Mouse (Mus musculus) forebrain, embryonic 12.5 days (tissue): Measurements from ENCODE around the gene Tada1. TPM values are rescaled to one million over a fixed set of nuclear protein-coding genes. Genes with fewer than 3 reads are reported as not detected.

Experiments used
- ATAC-seq: fragments of 200-750 bp; cut with Nextera tagmentation; 2 replicates; pipeline ENCODE4 v1.8.0; 2017; ENCODE audit warnings: moderate TSS enrichment; ENCODE audit not compliant: low FRiP score
- H3K27ac ChIP-seq: fragments of 300-500 bp; sonication (generic); 2 replicates; pipeline ENCODE4 v1.5.1; 2016; ENCODE audit warnings: mild to moderate bottlenecking
- H3K27me3 ChIP-seq: fragments of 300-500 bp; sonication (generic); 2 replicates; pipeline ENCODE4 v1.6.1; 2016; ENCODE audit warnings: mild to moderate bottlenecking
- H3K36me3 ChIP-seq: fragments of 300-500 bp; sonication (generic); replicated peaks from 2 replicates; pipeline ENCODE4 v1.6.1; 2016; ENCODE audit warnings: mild to moderate bottlenecking
- H3K4me1 ChIP-seq: fragments of 300-500 bp; sonication (generic); 2 replicates; pipeline ENCODE4 v1.6.1; 2016
- H3K4me2 ChIP-seq: fragments of 300-500 bp; sonication (generic); 2 replicates; pipeline ENCODE4 v1.6.1; 2016; ENCODE audit warnings: mild to moderate bottlenecking, moderate library complexity
- H3K4me3 ChIP-seq: fragments of 300-500 bp; sonication (generic); replicated peaks from 2 replicates; pipeline ENCODE4 v1.5.1; 2016; ENCODE audit warnings: mild to moderate bottlenecking
- H3K9ac ChIP-seq: fragments of 300-500 bp; sonication (generic); 2 replicates; pipeline ENCODE4 v1.6.1; 2016; ENCODE audit warnings: mild to moderate bottlenecking
- H3K9me3 ChIP-seq: fragments of 300-500 bp; sonication (generic); 2 replicates; pipeline ENCODE4 v1.6.1; 2016
- WGBS: fragments of 180-500 bp; shearing (Covaris S2); methylation state at CpG from one replicate; pipeline ENCODE4 v1.1.7; 2016; 5-methylcytosine and 5-hydroxymethylcytosine counted together
- polyA plus RNA-seq: library from polyadenylated mRNA; unstranded; fragments of >200 nt; fragmentation: Nextera tagmentation; extraction: Ambion mirVana; gene quantifications from 2 replicates; pipeline ENCODE4 v1.2.1, GENCODE M21; 2016

The Tada1 gene
- polyA plus RNA-seq, 1 experiment from 2014 or later = 63.0 TPM

DNA sequence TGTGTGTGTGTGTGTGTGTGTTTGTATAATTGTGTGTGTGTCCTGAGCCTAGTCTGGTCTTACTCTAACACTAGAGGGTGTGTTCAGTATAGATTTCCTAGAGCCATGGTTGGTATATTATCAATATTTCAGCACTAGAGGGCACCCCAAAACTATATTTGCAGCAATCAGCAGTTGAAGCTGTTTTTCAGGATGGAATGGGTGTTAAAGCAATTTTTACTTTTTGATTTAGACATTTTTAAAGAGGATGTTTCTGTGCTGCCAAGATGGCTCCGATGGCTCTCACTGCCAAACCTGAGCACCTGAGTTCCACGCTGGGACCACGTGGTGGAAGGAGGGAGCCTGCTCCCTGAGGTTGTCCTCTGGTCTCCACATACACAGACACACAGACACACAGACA, 50.2 kb downstream of the Tada1 start:
- WGBS = 67% methylated on average over 3 of the region's 3 CpGs

DNA sequence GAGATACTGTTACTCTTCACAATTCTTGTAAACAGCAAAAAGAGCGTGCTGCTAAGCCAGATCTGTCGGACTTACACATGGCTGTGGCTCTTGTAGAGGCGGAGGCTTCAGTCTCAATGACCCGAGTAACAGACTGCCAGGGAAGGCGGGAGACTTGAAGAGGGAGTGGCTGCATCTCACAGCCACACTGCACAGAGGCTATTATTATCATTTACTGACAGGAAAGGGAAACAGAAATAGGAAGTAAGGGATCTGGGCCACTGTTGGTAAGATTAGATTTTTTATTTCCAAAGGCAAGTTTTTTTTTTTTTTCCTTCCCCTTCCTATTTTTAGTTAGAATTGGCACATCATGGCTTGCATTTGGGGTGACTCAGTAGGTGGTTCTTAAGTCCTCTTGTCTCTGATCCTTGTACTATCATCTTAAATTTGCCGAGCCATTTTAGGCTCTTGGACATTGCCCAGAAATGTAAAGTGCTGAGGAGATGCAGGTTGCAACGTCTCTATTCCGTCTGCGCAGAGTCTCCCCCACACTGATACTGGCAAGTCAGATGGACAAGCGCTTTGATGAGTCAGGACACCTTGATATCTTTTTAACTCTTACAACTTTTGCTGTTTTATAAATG, 51.0 kb downstream of the Tada1 start:
- Histone ChIP-seq H3K9me3 (no peaks in the 10 kb centered on the region), H3K9ac (no peak overlapping the region), H3K27ac (no peak overlapping the region), H3K4me3 (no peak overlapping the region), H3K36me3 (no peaks in the 10 kb centered on the region), H3K4me1 (0 out of 2 replicates have a peak, but pooled peaks cover 2% of the 10 kb centered on the region), H3K4me2 (no peak overlapping the region), H3K27me3 (no peaks in the 10 kb centered on the region)
- WGBS = 66% methylated on average over 10 of the region's 10 CpGs
- no peak for ATAC-seq

More for the DNA sequence above, 50.2 kb downstream of the Tada1 start:
- Histone ChIP-seq H3K27me3 (no peaks in the 10 kb centered on the region), H3K4me1 (0 out of 2 replicates have a peak, but pooled peaks cover 2% of the 10 kb centered on the region), H3K9ac (no peak overlapping the region), H3K27ac (no peak overlapping the region), H3K9me3 (no peaks in the 10 kb centered on the region), H3K4me2 (no peak overlapping the region), H3K4me3 (no peak overlapping the region), H3K36me3 (no peaks in the 10 kb centered on the region)
- peak; percentile 23; the same call in 1 of the 2 replicates for ATAC-seq

DNA sequence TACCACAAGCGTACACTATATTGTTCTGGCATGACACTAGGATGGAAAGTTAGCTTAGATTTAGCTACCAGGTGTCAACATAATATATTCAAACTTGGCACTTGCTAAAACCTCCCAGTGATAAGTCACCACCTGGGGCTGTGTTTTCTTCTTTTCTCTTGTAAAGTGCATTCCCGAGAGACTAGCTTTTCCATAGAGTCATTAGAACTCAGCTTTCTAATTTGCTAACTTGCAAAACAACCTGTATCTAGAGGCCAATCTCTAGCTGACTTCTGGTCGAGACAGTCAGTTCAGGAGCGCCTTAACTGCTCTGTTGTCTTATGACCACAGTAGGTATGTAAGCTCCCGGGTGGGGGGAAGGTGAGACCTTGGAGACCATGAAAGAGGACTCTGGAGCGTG, 60.5 kb downstream of the Tada1 start:
- no peaks in the 10 kb centered on the region for H3K9me3 ChIP-seq
- ATAC-seq = no peak
- H3K9ac ChIP-seq = no peak overlapping the region
- H3K4me3 ChIP-seq = no peak overlapping the region
- no peak overlapping the region for H3K27ac ChIP-seq
- H3K36me3 ChIP-seq = no peaks in the 10 kb centered on the region
- no peaks in the 10 kb centered on the region for H3K27me3 ChIP-seq
- 68% methylated on average over 6 of the region's 6 CpGs for WGBS
- H3K4me2 ChIP-seq = no peak overlapping the region
- no peaks in the 10 kb centered on the region for H3K4me1 ChIP-seq

DNA sequence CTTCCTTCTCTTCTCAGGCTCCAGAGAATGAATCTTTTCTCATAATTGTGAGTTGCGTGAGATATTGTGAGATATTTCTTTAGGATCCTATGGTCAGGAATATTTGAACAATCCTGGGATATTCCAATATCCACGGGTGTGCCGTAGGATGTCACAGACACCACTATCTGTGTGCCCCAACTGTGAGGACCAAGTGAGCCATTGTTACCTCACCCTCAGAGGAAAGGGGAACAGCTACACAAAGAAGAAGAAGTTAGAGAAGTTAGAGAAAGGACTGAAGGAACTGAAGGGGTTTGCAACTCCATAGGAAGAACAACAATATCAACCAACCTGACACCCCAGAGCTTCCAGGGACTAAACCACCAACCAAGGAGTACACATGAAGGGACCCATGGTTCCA, 63.1 kb downstream of the Tada1 start:
- WGBS = 94% methylated on average over 3 of the region's 3 CpGs
- no peaks in the 10 kb centered on the region for H3K9me3 ChIP-seq
- no peak overlapping the region for H3K9ac ChIP-seq
- ATAC-seq = no peak
- H3K27me3 ChIP-seq = no peaks in the 10 kb centered on the region
- H3K27ac ChIP-seq = no peak overlapping the region
- no peak overlapping the region for H3K4me2 ChIP-seq
- no peak overlapping the region for H3K4me3 ChIP-seq
- H3K36me3 ChIP-seq = no peaks in the 10 kb centered on the region
- H3K4me1 ChIP-seq = no peaks in the 10 kb centered on the region

Other genes with a start within 250 kb of the Tada1 start
- gene Gpa33, start 248.9 kb upstream of the Tada1 start, polyA plus RNA-seq = not detected in 2 replicates
- gene Mael, start 140.3 kb upstream of the Tada1 start, polyA plus RNA-seq = not detected in 2 replicates
- 8.4 and 10.2 TPM in 2 replicates for gene Ildr2, start 125.0 kb upstream of the Tada1 start, polyA plus RNA-seq
- gene Pogk, start 30.8 kb downstream of the Tada1 start, polyA plus RNA-seq = 51.7 and 54.1 TPM in 2 replicates
- gene Gm4846, start 118.5 kb downstream of the Tada1 start, polyA plus RNA-seq = not detected in 2 replicates